Mouse (Mus musculus) olfactory bulb, adult 2 months (tissue): ENCODE results near the gene Bicc1.

Experiments
- CTCF ChIP-seq: fragments of 200-500 bp; IDR thresholded peaks from 2 replicates; pipeline ENCODE4 v1.5.1; 2012; ENCODE audit warnings: low read depth, mild to moderate bottlenecking, low read length, moderate library complexity; ENCODE audit not compliant: insufficient read depth
- POLR2A ChIP-seq: fragments of 200-500 bp; IDR thresholded peaks from 2 replicates; pipeline ENCODE4 v1.6.1; 2012; ENCODE audit warnings: mild to moderate bottlenecking, low read depth, low read length, moderate library complexity; ENCODE audit not compliant: insufficient read depth

DNA sequence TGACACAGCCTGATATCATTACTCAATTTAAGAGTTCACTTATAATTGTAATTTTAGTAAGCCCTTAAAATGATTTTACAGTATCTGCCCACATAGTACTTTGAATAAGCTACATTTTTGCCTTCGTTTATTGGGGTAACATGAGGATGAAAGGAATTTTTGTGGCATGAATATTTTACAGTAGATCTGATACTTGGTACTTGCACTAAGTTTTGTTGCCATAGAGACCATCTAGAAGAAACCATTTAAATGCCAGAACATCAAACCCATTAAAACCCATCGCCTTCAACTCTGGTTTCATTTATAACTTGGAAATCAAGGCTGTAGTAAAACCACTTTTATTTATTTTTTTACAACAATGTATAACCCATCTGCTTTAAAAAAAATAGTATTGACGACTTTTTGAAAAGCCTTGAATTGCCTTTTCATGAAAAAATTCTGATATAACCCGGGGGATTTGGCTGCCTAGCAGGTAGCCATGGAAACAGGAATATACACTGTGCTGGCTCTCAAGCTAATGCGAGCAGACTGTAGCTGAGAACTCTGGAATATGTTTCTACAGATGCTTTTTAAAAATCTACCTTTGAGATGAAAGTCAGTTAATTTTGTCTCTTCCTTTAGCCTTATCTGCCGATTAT lies 165.9 kb downstream of the Bicc1 start:
- TF ChIP-seq POLR2A (no peak), CTCF (no peak)
